Mouse (Mus musculus): Measurements from ENCODE around the gene Zfp710. TPM values are rescaled to one million over a fixed set of nuclear protein-coding genes. Genes with fewer than 3 reads are reported as not detected.

Zfp710 gene
- total and polyA plus RNA-seq, 2 experiments from 2014 or later, result 10.7 to 33.6 TPM

DNA sequence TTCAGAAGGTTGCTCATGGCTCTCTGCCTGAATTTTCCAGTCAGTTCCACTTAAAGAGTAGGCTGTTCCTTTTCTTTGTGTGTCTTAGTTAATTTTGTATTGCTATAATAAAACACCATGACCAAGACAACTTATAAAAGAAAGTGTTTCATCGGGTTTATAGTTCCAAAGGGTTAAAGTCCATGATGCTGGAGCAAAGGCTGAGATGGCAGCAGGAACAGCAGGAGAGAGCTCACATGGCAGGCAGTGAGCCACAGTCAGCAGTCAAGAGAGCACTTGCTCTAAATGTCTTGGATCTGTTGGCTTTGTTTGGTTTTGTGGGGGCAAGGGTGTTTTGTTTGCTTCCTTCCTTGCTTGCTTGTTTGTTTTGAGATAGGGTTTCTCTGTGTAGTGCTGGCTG lies 26.9 kb upstream of the Zfp710 start:
- H3K9ac ChIP-seq (replicated peaks; ENCODE audit: low read length, poor library complexity, severe bottlenecking), result no peak overlapping the region
- no peak overlapping the region for H3K27ac ChIP-seq (ENCODE audit: low read depth, low read length)
- TF ChIP-seq CTCF (IDR thresholded peaks at IDR 0.05), result no peak
- H3K4me2 ChIP-seq (ENCODE audit: low read depth, low read length, poor library complexity, severe bottlenecking), result no peak overlapping the region
- H3K9me3 ChIP-seq (ENCODE audit: low read length), result no peaks in the 10 kb centered on the region
- ATAC-seq (ENCODE audit: low FRiP score) (no peak), DNase-seq (ENCODE audit: low spot score) (no peak)
- no peaks in the 10 kb centered on the region for H3K4me1 ChIP-seq (ENCODE audit: insufficient read depth, low read length)
- 83% methylated on average over 1 of the region's 1 CpGs for WGBS
- H3K27me3 ChIP-seq (ENCODE audit: insufficient read depth, low read length), result no peaks in the 10 kb centered on the region
- H3K4me3 ChIP-seq (ENCODE audit: low read depth, low read length), result no peak overlapping the region
- no peaks in the 10 kb centered on the region for H3K36me3 ChIP-seq (ENCODE audit: insufficient read depth, low read length)

DNA sequence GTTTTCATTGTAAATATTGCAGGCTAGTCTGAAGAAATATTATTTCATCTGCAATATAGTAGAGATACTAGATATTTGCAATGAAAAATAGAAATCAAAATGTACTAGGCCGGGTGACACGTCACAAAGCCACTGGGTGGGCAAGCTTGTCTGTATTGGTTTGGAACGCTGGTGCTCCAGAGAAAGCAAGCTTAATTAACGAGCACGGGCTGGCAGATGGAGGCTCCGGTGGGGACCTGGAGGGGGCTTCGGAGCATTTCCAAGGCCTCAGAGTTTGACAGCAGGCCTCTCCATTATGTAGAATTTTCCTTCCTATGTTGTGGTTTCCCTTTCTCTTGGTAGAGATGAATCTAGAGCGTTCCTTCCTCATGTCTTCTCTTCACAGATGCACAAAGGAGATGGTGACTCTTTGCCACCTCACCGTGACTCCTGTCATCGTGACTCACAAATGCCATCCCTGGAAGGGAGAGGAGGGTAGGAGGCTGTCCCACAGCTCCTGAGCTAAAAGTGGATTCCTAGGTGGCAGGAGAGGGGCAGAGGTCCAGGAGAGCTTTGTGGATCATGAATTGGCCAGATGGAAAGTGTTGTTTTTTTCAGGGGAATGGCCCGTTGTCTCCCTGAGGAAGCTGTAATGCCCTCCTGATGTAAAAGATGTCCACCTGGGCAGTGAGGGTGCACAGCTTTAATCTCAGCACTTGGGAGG lies 22.1 kb upstream of the Zfp710 start:
- ATAC-seq (ENCODE audit: low FRiP score), result no peak
- Histone ChIP-seq H3K9ac (replicated peaks; ENCODE audit: low read length, poor library complexity, severe bottlenecking) (no peak overlapping the region), H3K9me3 (ENCODE audit: low read length) (no peaks in the 10 kb centered on the region), H3K36me3 (ENCODE audit: insufficient read depth, low read length) (no peaks in the 10 kb centered on the region), H3K27me3 (ENCODE audit: insufficient read depth, low read length) (no peaks in the 10 kb centered on the region), H3K4me1 (ENCODE audit: insufficient read depth, low read length) (no peaks in the 10 kb centered on the region), H3K4me3 (ENCODE audit: low read depth, low read length) (no peak overlapping the region), H3K27ac (ENCODE audit: low read depth, low read length) (no peak overlapping the region), H3K4me2 (ENCODE audit: low read depth, low read length, poor library complexity, severe bottlenecking) (no peak overlapping the region)
- 78% methylated on average over 11 of the region's 11 CpGs for WGBS
- TF ChIP-seq CTCF (IDR thresholded peaks at IDR 0.05), result no peak
- DNase-seq (ENCODE audit: low spot score), result peak; percentile 68

GRCm38 (mm10) chr7:80004776-80005554 lies 19.6 kb upstream of the Zfp710 start:
- 58% methylated on average over 20 of the region's 20 CpGs for WGBS
- H3K4me3 ChIP-seq (ENCODE audit: low read depth, low read length), result no peak overlapping the region
- no peak overlapping the region for H3K4me2 ChIP-seq (ENCODE audit: low read depth, low read length, poor library complexity, severe bottlenecking)
- DNase-seq (ENCODE audit: low spot score), result no peak
- H3K4me1 ChIP-seq (ENCODE audit: insufficient read depth, low read length), result no peaks in the 10 kb centered on the region
- no peak overlapping the region for H3K27ac ChIP-seq (ENCODE audit: low read depth, low read length)
- H3K9ac ChIP-seq (replicated peaks; ENCODE audit: low read length, poor library complexity, severe bottlenecking), result no peak overlapping the region
- TF ChIP-seq CTCF (IDR thresholded peaks at IDR 0.05), result no peak
- H3K9me3 ChIP-seq (ENCODE audit: low read length), result no peaks in the 10 kb centered on the region
- no peaks in the 10 kb centered on the region for H3K27me3 ChIP-seq (ENCODE audit: insufficient read depth, low read length)
- no peaks in the 10 kb centered on the region for H3K36me3 ChIP-seq (ENCODE audit: insufficient read depth, low read length)
- ATAC-seq (ENCODE audit: low FRiP score), result no peak

DNA sequence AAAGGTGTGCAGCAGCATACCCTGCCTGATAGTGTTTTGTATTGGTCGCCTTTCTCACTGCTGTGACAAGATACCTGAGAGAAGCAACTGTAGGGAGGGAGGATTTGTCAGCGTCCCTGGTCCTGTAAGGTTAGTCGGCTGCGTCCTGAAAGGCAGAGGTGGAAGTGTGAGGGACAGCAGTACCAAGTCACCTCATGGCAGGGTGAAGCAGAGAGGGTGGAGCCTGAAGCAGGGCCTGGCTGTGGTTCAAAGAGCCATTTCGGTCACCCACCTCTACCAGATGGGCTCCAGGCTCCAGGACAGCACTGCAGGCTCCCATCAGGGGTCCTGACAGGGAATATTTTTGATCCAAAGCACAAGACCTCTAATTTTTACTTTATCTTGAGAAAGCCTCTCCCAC lies 13.9 kb upstream of the Zfp710 start:
- TF ChIP-seq CTCF (IDR thresholded peaks at IDR 0.05), result no peak
- H3K9me3 ChIP-seq (ENCODE audit: low read length), result no peaks in the 10 kb centered on the region
- no peaks in the 10 kb centered on the region for H3K4me1 ChIP-seq (ENCODE audit: insufficient read depth, low read length)
- H3K27me3 ChIP-seq (ENCODE audit: insufficient read depth, low read length), result no peaks in the 10 kb centered on the region
- H3K27ac ChIP-seq (ENCODE audit: low read depth, low read length), result no peak overlapping the region
- DNase-seq (ENCODE audit: low spot score), result no peak
- H3K4me2 ChIP-seq (ENCODE audit: low read depth, low read length, poor library complexity, severe bottlenecking), result no peak overlapping the region
- H3K36me3 ChIP-seq (ENCODE audit: insufficient read depth, low read length), result no peaks in the 10 kb centered on the region
- WGBS, result 87% methylated on average over 5 of the region's 5 CpGs
- H3K4me3 ChIP-seq (ENCODE audit: low read depth, low read length), result no peak overlapping the region
- no peak overlapping the region for H3K9ac ChIP-seq (replicated peaks; ENCODE audit: low read length, poor library complexity, severe bottlenecking)
- ATAC-seq (ENCODE audit: low FRiP score), result no peak

DNA sequence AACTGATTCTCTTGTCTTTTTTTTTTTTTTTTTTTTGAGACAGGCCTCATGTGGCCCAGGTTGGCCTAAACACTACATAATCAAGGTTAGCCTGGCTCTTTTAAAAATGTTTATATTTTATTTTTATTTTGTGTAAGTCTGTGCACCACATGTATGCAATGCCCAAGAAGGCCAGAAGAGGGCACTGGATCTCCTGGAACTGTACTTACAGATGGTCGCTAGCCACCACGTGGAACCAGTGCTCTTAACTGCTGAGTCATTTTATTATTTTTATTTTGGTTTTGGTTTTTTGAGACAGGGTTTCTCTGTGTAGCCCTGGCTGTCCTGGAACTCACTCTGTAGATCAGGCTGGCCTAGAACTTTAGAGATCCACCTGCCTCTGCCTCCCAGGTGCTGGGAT lies 13.1 kb upstream of the Zfp710 start:
- Histone ChIP-seq H3K36me3 (ENCODE audit: insufficient read depth, low read length) (no peaks in the 10 kb centered on the region), H3K4me2 (ENCODE audit: low read depth, low read length, poor library complexity, severe bottlenecking) (no peak overlapping the region), H3K4me1 (ENCODE audit: insufficient read depth, low read length) (no peaks in the 10 kb centered on the region), H3K9ac (replicated peaks; ENCODE audit: low read length, poor library complexity, severe bottlenecking) (no peak overlapping the region), H3K4me3 (ENCODE audit: low read depth, low read length) (no peak overlapping the region), H3K9me3 (ENCODE audit: low read length) (no peaks in the 10 kb centered on the region), H3K27me3 (ENCODE audit: insufficient read depth, low read length) (no peaks in the 10 kb centered on the region), H3K27ac (ENCODE audit: low read depth, low read length) (no peak overlapping the region)
- TF ChIP-seq CTCF (IDR thresholded peaks at IDR 0.05), result peak; percentile 61
- no peak for ATAC-seq (ENCODE audit: low FRiP score)
- WGBS, result 55% methylated on average over 2 of the region's 2 CpGs
- DNase-seq (ENCODE audit: low spot score), result peak; percentile 48

DNA sequence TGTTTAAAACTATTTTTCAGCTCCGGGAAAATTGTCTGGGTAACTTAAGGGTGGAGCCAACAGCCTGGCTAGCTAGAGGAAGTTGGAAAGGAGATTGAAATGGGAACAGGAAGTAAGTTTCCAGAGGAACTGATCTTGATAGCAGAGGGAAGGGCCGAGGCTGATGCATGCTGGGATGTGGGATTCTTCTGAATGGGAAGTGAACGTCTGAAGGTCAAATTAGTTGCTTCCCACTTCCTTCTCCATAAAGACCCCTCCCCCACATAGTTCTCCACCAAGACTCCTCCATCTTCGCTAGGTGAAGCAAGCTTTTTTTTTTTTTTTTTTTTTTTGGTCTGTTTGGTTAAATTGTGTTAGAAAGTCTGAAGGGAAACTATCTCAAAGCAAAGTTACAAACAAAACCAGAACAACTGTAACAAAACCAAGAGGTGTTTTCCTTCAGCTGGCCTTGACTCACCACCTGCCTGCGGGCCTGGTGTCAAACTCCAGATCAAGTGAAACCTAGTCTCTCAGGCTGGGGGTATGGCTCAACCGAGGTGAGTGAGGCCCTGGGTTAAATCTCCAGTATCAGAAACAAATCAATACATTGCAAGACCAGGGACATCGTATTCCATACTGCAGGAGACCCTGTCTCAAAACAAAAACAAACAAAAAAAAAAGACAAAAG lies 10.6 kb upstream of the Zfp710 start:
- Histone ChIP-seq H3K36me3 (ENCODE audit: insufficient read depth, low read length) (no peaks in the 10 kb centered on the region), H3K27ac (ENCODE audit: low read depth, low read length) (no peak overlapping the region), H3K27me3 (ENCODE audit: insufficient read depth, low read length) (no peaks in the 10 kb centered on the region), H3K4me1 (ENCODE audit: insufficient read depth, low read length) (no peaks in the 10 kb centered on the region), H3K9me3 (ENCODE audit: low read length) (no peaks in the 10 kb centered on the region), H3K4me2 (ENCODE audit: low read depth, low read length, poor library complexity, severe bottlenecking) (no peak overlapping the region), H3K9ac (replicated peaks; ENCODE audit: low read length, poor library complexity, severe bottlenecking) (no peak overlapping the region), H3K4me3 (ENCODE audit: low read depth, low read length) (no peak overlapping the region)
- ATAC-seq (ENCODE audit: low FRiP score) (no peak), DNase-seq (ENCODE audit: low spot score) (no peak)
- WGBS, result 78% methylated on average over 7 of the region's 7 CpGs
- TF ChIP-seq CTCF (IDR thresholded peaks at IDR 0.05), result no peak
